Mouse (Mus musculus) embryonic stem cell, embryonic (primary cell): ENCODE results near the gene Mmgt2.

ENCODE experiments used
- CTCF ChIA-PET, 4 experiments: fragments of 300-600 bp in 2 of 4; fragments of 350-600 bp in 2 of 4; sonication (Branson Sonifier 250); formaldehyde crosslinking; loops; one replicate each; lab custom pipeline; 2022; ENCODE audit warnings: inconsistent platforms in 2 of 4; lab: Charles Lee
- POLR2A ChIA-PET, 4 experiments: fragments of 300-600 bp in 2 of 4; fragments of 350-600 bp in 2 of 4; sonication (Branson Sonifier 250); formaldehyde crosslinking; loops; one replicate each; lab custom pipeline; 2022; ENCODE audit warnings: antibody characterized with exemption in 4 of 4, inconsistent platforms in 1 of 4; lab: Charles Lee

Mmgt2 gene

DNA sequence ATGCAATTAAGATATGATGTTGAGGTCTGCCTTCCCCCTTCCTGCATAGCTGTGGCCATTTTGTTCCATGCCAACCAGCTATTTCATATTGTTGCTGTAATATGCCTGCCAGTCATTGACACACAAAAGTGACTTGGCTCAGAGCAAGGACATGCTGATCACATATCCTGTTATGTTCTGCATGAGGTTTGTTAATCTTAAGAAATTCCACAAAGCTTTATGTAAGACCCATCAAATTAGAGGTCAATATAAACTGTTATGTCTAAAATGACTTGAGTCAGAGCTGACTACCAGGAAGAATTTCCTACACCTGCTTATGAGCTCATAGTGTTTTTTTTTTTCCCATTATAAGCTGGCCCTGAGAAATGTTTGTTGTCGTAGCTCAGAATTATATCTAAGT, 52.8 kb downstream of the Mmgt2 start:
- ChIA-PET POLR2A (interaction anchor here in 1 of 4 experiments (0.6 to 1.9 kb wide), 5 partner anchors 42 to 723 kb away, joined by 3 to 11 read pairs (median 4); no protein-coding TSS in a partner anchor), CTCF (interaction anchor here in 2 of 4 experiments (0.8 to 0.9 kb wide), 2 partner anchors 8 to 87 kb away, joined by 3 read pairs; no protein-coding TSS in a partner anchor)

DNA sequence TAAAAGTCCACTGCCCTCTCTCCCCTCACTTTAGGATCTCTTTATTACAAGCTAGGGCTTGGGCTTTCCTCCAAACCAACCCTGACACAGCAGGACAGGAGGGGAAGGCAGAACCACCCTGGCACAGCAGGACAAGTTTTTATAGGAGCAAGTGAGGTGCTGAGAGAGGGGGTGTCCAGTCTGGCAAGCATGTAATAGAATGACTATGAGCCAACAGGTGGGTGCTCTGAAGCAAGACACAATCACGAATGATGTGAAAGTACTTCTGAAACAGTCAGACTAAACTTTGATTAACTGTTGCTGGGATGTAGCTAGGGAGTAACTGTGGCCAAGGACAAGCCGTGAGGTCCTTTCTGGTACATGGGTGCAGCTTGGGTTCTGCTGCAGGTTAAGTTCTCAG, 57.7 kb downstream of the Mmgt2 start:
- ChIA-PET POLR2A (interaction anchor here in 3 of 4 experiments (1.6 to 2.6 kb wide), 4 partner anchors 100 to 104 kb away, joined by 5 to 14 read pairs (median 7); no protein-coding TSS in a partner anchor), CTCF (interaction anchor here in 3 of 4 experiments (0.7 to 1.4 kb wide), 5 partner anchors 13 to 756 kb away, joined by 3 to 4 read pairs (median 3); no protein-coding TSS in a partner anchor)

DNA sequence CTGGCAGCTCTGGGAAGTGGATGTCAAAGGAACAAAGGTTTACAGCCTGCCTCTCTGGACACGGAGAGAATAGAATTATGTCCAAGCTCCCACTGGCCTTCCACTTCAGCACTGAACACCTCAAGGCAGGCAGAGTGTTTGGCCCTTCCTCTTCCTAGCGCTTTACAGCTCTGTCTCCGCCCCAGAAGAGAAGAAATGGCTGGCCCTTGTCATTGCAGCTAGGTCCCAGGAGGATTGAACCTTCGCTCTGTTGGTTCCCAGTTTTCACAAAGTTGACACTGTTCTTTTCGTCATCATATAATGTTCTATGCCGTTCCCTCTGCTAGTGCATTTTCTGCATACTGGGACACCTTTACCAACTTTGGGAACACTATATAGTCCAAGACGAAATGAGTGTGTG, 59.8 kb downstream of the Mmgt2 start:
- ChIA-PET CTCF (interaction anchor here in 2 of 4 experiments (1.0 to 1.7 kb wide), 3 partner anchors 8 to 69 kb away, joined by 3 to 6 read pairs (median 3); no protein-coding TSS in a partner anchor), POLR2A (interaction anchor here in 2 of 4 experiments (0.6 to 2.0 kb wide), 6 partner anchors 9 to 157 kb away, joined by 3 to 5 read pairs (median 3); no protein-coding TSS in a partner anchor)

DNA sequence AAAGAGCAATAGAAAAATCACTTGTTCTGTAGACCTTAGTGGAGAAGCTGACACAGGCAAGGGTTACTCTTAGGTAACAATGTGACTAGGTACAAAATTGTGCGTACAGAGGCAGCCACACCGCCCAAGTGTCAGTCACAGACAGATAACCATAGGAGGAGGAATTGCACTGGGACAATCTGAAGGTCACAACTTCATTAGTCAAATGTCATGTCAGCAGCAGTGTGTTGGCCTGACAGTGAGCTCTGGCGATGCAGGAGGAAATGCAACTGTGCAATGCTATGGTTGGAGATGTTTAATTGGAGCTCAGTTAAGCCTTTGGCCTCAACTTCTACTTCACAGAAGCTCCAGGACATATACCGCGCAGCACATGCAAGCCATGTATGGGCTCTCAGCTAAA, 62.2 kb downstream of the Mmgt2 start:
- POLR2A ChIA-PET = interaction anchor here (0.6 to 1.1 kb wide), 4 partner anchors 81 to 279 kb away, joined by 3 to 5 read pairs (median 4); no protein-coding TSS in a partner anchor
- CTCF ChIA-PET = interaction anchor here in 2 of 4 experiments (0.6 to 1.3 kb wide), 2 partner anchors 80 to 96 kb away, joined by 3 to 18 read pairs; no protein-coding TSS in a partner anchor
